Mouse (Mus musculus) skeletal muscle tissue, adult 2 months (tissue): ENCODE measurements around the gene Atl1.

ENCODE experiments used
- DNase-seq: peaks from one replicate; pipeline ENCODE4 v3.0.0-alpha.2; 2012; ENCODE audit warnings: low read depth, low spot score

Atl1 gene

DNA sequence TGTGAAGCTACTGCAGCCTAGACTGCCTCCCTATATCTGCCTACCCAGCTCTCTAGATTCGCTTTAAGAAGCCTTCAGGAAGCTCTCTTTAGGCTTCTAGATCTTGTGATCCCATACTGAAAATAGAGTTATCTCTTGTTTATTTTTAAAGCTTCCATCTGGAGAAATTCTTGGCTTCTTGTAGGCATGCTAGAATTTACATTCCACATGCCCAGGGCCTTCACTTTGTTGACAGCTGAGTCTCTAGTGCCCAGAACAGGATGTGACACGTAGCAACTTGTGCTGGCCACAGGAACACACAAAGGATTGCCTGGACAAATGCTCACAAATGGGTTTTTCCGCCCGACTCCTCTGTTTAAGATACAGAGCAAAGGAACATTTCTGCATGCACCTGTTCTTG is 123.5 kb downstream of the Atl1 start:
- no peak for DNase-seq
